Mouse (Mus musculus) MEL (cell line): Measurements from ENCODE around the gene Epb41l4b.

Source experiments
- BHLHE40 ChIP-seq: IDR thresholded peaks from 2 replicates; pipeline ENCODE4 v1.6.1; 2012; ENCODE audit warnings: low read depth, mild to moderate bottlenecking, inconsistent platforms, low read length, improper control_type of control experiment, borderline replicate concordance
- CTCF ChIP-seq, 3 experiments: IDR thresholded peaks in 2 of 3; conservative IDR thresholded peaks in 1 of 3; 2 replicates each; pipeline ENCODE4 v1.5.1; 2011 to 2012; ENCODE audit warnings: low read length in 3 of 3, low read depth in 2 of 3, mild to moderate bottlenecking in 2 of 3, improper control_type of control experiment in 1 of 3, inconsistent platforms in 1 of 3, mixed read lengths in 1 of 3, moderate library complexity in 1 of 3; ENCODE audit not compliant: control insufficient read depth in 1 of 3, insufficient read depth in 1 of 3, poor library complexity in 1 of 3, severe bottlenecking in 1 of 3
- ELF1 ChIP-seq: IDR thresholded peaks from 2 replicates; pipeline ENCODE4 v1.6.1; 2014; ENCODE audit warnings: low read depth, mild to moderate bottlenecking, inconsistent platforms, low read length, improper control_type of control experiment, moderate library complexity
- EP300 ChIP-seq, 2 experiments: IDR thresholded peaks; 2 replicates each; pipeline ENCODE4 v1.6.1; 2011; ENCODE audit warnings: improper control_type of control experiment in 2 of 2, low read length in 2 of 2, low read depth in 1 of 2, mild to moderate bottlenecking in 1 of 2
- HCFC1 ChIP-seq: IDR thresholded peaks from 2 replicates; pipeline ENCODE4 v1.6.1; 2012; ENCODE audit warnings: low read depth, mild to moderate bottlenecking, inconsistent platforms, low read length, improper control_type of control experiment, moderate library complexity
- MAFK ChIP-seq: IDR thresholded peaks from 2 replicates; pipeline ENCODE4 v1.6.1; 2011; ENCODE audit warnings: low read depth, mild to moderate bottlenecking, low read length, improper control_type of control experiment, borderline replicate concordance
- NELFE ChIP-seq: IDR thresholded peaks from 2 replicates; pipeline ENCODE4 v1.6.1; 2011; ENCODE audit warnings: low read depth, low read length, improper control_type of control experiment
- POLR2A ChIP-seq, 2 experiments: IDR thresholded peaks; 2 replicates each; pipeline ENCODE4 v1.6.1; 2011 to 2012; ENCODE audit warnings: low read length in 2 of 2, mild to moderate bottlenecking in 2 of 2, control low read depth in 1 of 2, improper control_type of control experiment in 1 of 2, low read depth in 1 of 2, moderate library complexity in 1 of 2; ENCODE audit not compliant: control insufficient read depth in 1 of 2, insufficient read depth in 1 of 2, poor library complexity in 1 of 2
- RAD21 ChIP-seq: IDR thresholded peaks from 2 replicates; pipeline ENCODE4 v1.6.1; 2011; ENCODE audit warnings: mild to moderate bottlenecking, low read depth, low read length, improper control_type of control experiment
- TBP ChIP-seq: IDR thresholded peaks from 2 replicates; pipeline ENCODE4 v1.8.0; 2011; ENCODE audit warnings: low read depth, low read length, improper control_type of control experiment
- TCF12 ChIP-seq: IDR thresholded peaks from 2 replicates; pipeline ENCODE4 v1.6.1; 2014; ENCODE audit warnings: low read depth, mild to moderate bottlenecking, inconsistent platforms, low read length, improper control_type of control experiment, moderate library complexity
- USF1 ChIP-seq: IDR thresholded peaks from 2 replicates; pipeline ENCODE4 v1.6.1; 2014; ENCODE audit warnings: low read depth, mild to moderate bottlenecking, inconsistent platforms, low read length, improper control_type of control experiment, moderate library complexity
- ZC3H11A ChIP-seq: IDR thresholded peaks from 2 replicates; pipeline ENCODE4 v1.6.1; 2012; ENCODE audit warnings: low read depth, mild to moderate bottlenecking, inconsistent platforms, low read length, improper control_type of control experiment

GRCm38 (mm10) chr4:57016366-57017171 lies 126.7 kb downstream of the Epb41l4b start:
- TF ChIP-seq TCF12 (no peak), RAD21 (no peak), CTCF (IDR thresholded peaks at IDR 0.05 in 2 of 3, conservative IDR thresholded peaks at IDR 0.05 in 1 of 3; ENCODE audit: control insufficient read depth in 1 of 3, insufficient read depth in 1 of 3, low read depth in 2 of 3, low read length in 3 of 3, poor library complexity in 1 of 3, severe bottlenecking in 1 of 3) (no peak), TBP (no peak), HCFC1 (no peak), EP300 (IDR thresholded peaks at IDR 0.05; ENCODE audit: low read depth in 1 of 2, low read length in 2 of 2) (no peak), NELFE (no peak), POLR2A (IDR thresholded peaks at IDR 0.05; ENCODE audit: control insufficient read depth in 1 of 2, insufficient read depth in 1 of 2, low read depth in 1 of 2, low read length in 2 of 2, poor library complexity in 1 of 2) (no peak), MAFK (no peak), BHLHE40 (no peak), USF1 (no peak), ELF1 (no peak), ZC3H11A (no peak)
